Mouse (Mus musculus) CH12.LX (cell line): ENCODE results near the gene Zfp638. TPM values are rescaled to one million over a fixed set of nuclear protein-coding genes. Genes with fewer than 3 reads are reported as not detected.
A peak's percentile ranks its signal among the peaks of the same experiment; 100 is the strongest.

Experiments used
- DNase-seq: peaks from one replicate; pipeline ENCODE4 v3.0.0-alpha.2; 2013; ENCODE audit errors: extremely low read depth
- H3K27ac ChIP-seq: 2 replicates; pipeline ENCODE4 v1.5.1; 2012; ENCODE audit warnings: low read depth, mild to moderate bottlenecking, control low read depth, moderate library complexity; ENCODE audit not compliant: insufficient read depth
- H3K27me3 ChIP-seq: replicated peaks from 2 replicates; pipeline ENCODE3; 2012; ENCODE audit warnings: inconsistent platforms
- H3K36me3 ChIP-seq, 2 experiments: replicated peaks in 1 of 2; 2 replicates each; pipeline versions ENCODE3 to v1.6.1; 2012; ENCODE audit warnings: inconsistent platforms in 1 of 2, low read length in 1 of 2, mild to moderate bottlenecking in 1 of 2, mixed read lengths in 1 of 2, moderate library complexity in 1 of 2; ENCODE audit not compliant: control insufficient read depth in 1 of 2, insufficient read depth in 1 of 2
- H3K4me1 ChIP-seq, 2 experiments: 2 replicates each; pipeline ENCODE4 v1.6.1; 2012; ENCODE audit warnings: inconsistent platforms in 1 of 2, moderate library complexity in 1 of 2; ENCODE audit not compliant: insufficient read depth in 2 of 2, control insufficient read depth in 1 of 2
- H3K4me2 ChIP-seq: 2 replicates; pipeline ENCODE4 v1.6.1; 2012; ENCODE audit warnings: low read depth, mild to moderate bottlenecking, control low read depth; ENCODE audit not compliant: poor library complexity, insufficient read depth, severe bottlenecking
- H3K4me3 ChIP-seq, 3 experiments: fragments of 150-350 bp in 1 of 3; sonication (generic) in 1 of 3; replicated peaks in 1 of 3; 2 replicates each; pipeline versions ENCODE3 to v1.5.1; 2011 to 2012; ENCODE audit warnings: low read depth in 2 of 3, low read length in 2 of 3, mild to moderate bottlenecking in 2 of 3, moderate library complexity in 2 of 3, control low read depth in 1 of 3, improper control_type of control experiment in 1 of 3, inconsistent platforms in 1 of 3, mixed read lengths in 1 of 3; ENCODE audit not compliant: poor library complexity in 1 of 3
- H3K79me2 ChIP-seq: replicated peaks from 2 replicates; pipeline ENCODE4 v1.6.1; 2012; ENCODE audit warnings: mild to moderate bottlenecking, moderate library complexity; ENCODE audit not compliant: control insufficient read depth, poor library complexity, insufficient read depth, severe bottlenecking; ENCODE audit errors: extremely low read depth
- H3K9ac ChIP-seq: 2 replicates; pipeline ENCODE4 v1.6.1; 2012; ENCODE audit warnings: low read depth, mild to moderate bottlenecking, control low read depth, moderate library complexity; ENCODE audit not compliant: insufficient read depth
- H3K9me3 ChIP-seq: replicated peaks from 2 replicates; pipeline ENCODE3; 2012; ENCODE audit warnings: low read length, inconsistent platforms, mixed read lengths
- BHLHE40 ChIP-seq: IDR thresholded peaks from 2 replicates; pipeline ENCODE4 v1.6.1; 2011; ENCODE audit warnings: mild to moderate bottlenecking, low read depth, low read length, improper control_type of control experiment
- CHD1 ChIP-seq: IDR thresholded peaks from 2 replicates; pipeline ENCODE4 v1.6.1; 2012; ENCODE audit warnings: low read depth, low read length, improper control_type of control experiment, inconsistent platforms
- CHD2 ChIP-seq: IDR thresholded peaks from 2 replicates; pipeline ENCODE4 v1.6.1; 2011; ENCODE audit warnings: low read length, improper control_type of control experiment
- CTCF ChIP-seq, 2 experiments: IDR thresholded peaks in 1 of 2; conservative IDR thresholded peaks in 1 of 2; 2 replicates each; pipeline ENCODE4 v1.5.1; 2011 to 2012; ENCODE audit warnings: low read depth in 2 of 2, low read length in 2 of 2, improper control_type of control experiment in 1 of 2, inconsistent platforms in 1 of 2, mild to moderate bottlenecking in 1 of 2, moderate library complexity in 1 of 2
- E2F4 ChIP-seq: IDR thresholded peaks from 2 replicates; pipeline ENCODE4 v1.6.1; 2011; ENCODE audit warnings: low read depth, low read length, improper control_type of control experiment; ENCODE audit not compliant: insufficient replicate concordance
- HCFC1 ChIP-seq: IDR thresholded peaks from 2 replicates; pipeline ENCODE4 v1.6.1; 2012; ENCODE audit warnings: low read depth, mild to moderate bottlenecking, inconsistent platforms, low read length, improper control_type of control experiment
- JUN ChIP-seq: IDR thresholded peaks from 2 replicates; pipeline ENCODE4 v1.6.1; 2011; ENCODE audit warnings: low read depth, mild to moderate bottlenecking, low read length, improper control_type of control experiment, moderate library complexity; ENCODE audit not compliant: insufficient read depth
- KAT2A ChIP-seq: IDR thresholded peaks from 2 replicates; pipeline ENCODE4 v1.6.1; 2012; ENCODE audit warnings: low read length, improper control_type of control experiment, inconsistent platforms; ENCODE audit not compliant: insufficient replicate concordance
- MXI1 ChIP-seq: IDR thresholded peaks from 2 replicates; pipeline ENCODE4 v1.6.1; 2011; ENCODE audit warnings: mild to moderate bottlenecking, low read depth, low read length, improper control_type of control experiment
- MYC ChIP-seq: IDR thresholded peaks from 2 replicates; pipeline ENCODE4 v1.6.1; 2011; ENCODE audit warnings: low read depth, mild to moderate bottlenecking, improper control_type of control experiment, low read length
- NELFE ChIP-seq: IDR thresholded peaks from 2 replicates; pipeline ENCODE4 v1.6.1; 2011; ENCODE audit warnings: low read depth, low read length, improper control_type of control experiment
- NRF1 ChIP-seq: IDR thresholded peaks from 2 replicates; pipeline ENCODE4 v1.6.1; 2014; ENCODE audit warnings: low read depth, mild to moderate bottlenecking, inconsistent platforms, low read length, improper control_type of control experiment, moderate library complexity
- POLR2AphosphoS2 ChIP-seq: IDR thresholded peaks from 2 replicates; pipeline ENCODE4 v1.6.1; 2011; ENCODE audit warnings: low read depth, low read length, improper control_type of control experiment
- RAD21 ChIP-seq: IDR thresholded peaks from 2 replicates; pipeline ENCODE4 v1.6.1; 2011; ENCODE audit warnings: low read depth, mild to moderate bottlenecking, low read length, improper control_type of control experiment, moderate library complexity
- RCOR1 ChIP-seq: conservative IDR thresholded peaks from 2 replicates; pipeline ENCODE4 v1.6.1; 2012; ENCODE audit warnings: low read depth, mild to moderate bottlenecking, inconsistent platforms, low read length, improper control_type of control experiment
- SIN3A ChIP-seq: IDR thresholded peaks from 2 replicates; pipeline ENCODE4 v1.6.1; 2012; ENCODE audit warnings: low read length, improper control_type of control experiment, inconsistent platforms
- SMC3 ChIP-seq: IDR thresholded peaks from 2 replicates; pipeline ENCODE4 v1.6.1; 2011; ENCODE audit warnings: low read depth, low read length, improper control_type of control experiment
- ZC3H11A ChIP-seq: IDR thresholded peaks from 2 replicates; pipeline ENCODE4 v1.6.1; 2012; ENCODE audit warnings: low read depth, mild to moderate bottlenecking, inconsistent platforms, low read length, improper control_type of control experiment
- ZKSCAN1 ChIP-seq: IDR thresholded peaks from 2 replicates; pipeline ENCODE4 v1.6.1; 2012; ENCODE audit warnings: low read depth, inconsistent platforms, low read length, improper control_type of control experiment, borderline replicate concordance
- dilution Hi-C: fragments of 300-500 bp; cut with MboI; formaldehyde crosslinking; loops from 2 replicates; pipeline ENCODE4 v1.14.3; 2020; ENCODE audit warnings: low sequenced_read_pairs; ENCODE audit not compliant: extremely low pct_unique_long_range_greater_than_20kb, extremely low pct_ligation_motif_present
- in situ Hi-C: fragments of 300-500 bp; cut with MboI; formaldehyde crosslinking; loops from 3 replicates; pipeline ENCODE4 v1.14.3; 2019; ENCODE audit warnings: low sequenced_read_pairs, low pct_ligation_motif_present, low pct_unique_long_range_greater_than_20kb, mixed read lengths
- polyA plus RNA-seq: library from polyadenylated mRNA; unstranded; fragments of >175 nt; gene quantifications from 2 replicates; pipeline ENCODE4 v1.2.1, GENCODE M21; 2012; ENCODE audit warnings: low read depth; ENCODE audit not compliant: insufficient read length
- total RNA-seq, 2 experiments: library from RNA; depleted of rRNA; stranded (reverse); fragments of 300-350 nt in 1 of 2; fragments of >200 nt in 1 of 2; gene quantifications; 2 replicates each; pipeline ENCODE4 v1.2.3; 2012 to 2014

Gene Zfp638
- total and polyA plus RNA-seq, 3 experiments, result 42.1 to 57.3 (median 48.0) TPM

GRCm38 (mm10) chr6:83866423-83866822, 486 bp upstream of the Zfp638 start:
- H3K79me2 ChIP-seq, result no peaks in the 10 kb centered on the region
- peaks cover 4% of the 10 kb centered on the region for H3K9me3 ChIP-seq
- TF ChIP-seq ZKSCAN1, result no peak
- no peak for TF ChIP-seq SMC3
- no peak for TF ChIP-seq JUN
- no peak for TF ChIP-seq NELFE
- TF ChIP-seq RCOR1, result no peak
- TF ChIP-seq E2F4, result no peak
- no peak for TF ChIP-seq HCFC1
- no peak for TF ChIP-seq CTCF (conservative IDR thresholded peaks at IDR 0.05 in 1 of 2, IDR thresholded peaks at IDR 0.05 in 1 of 2; ENCODE audit: low read depth in 2 of 2, low read length in 2 of 2)
- dilution Hi-C loops (no loop called here), in situ Hi-C loops (no loop called here)
- no peak overlapping the region for H3K4me2 ChIP-seq
- DNase-seq, result no peak
- H3K9ac ChIP-seq, result no peak overlapping the region
- H3K4me1 ChIP-seq, result peaks cover 5 to 14% of the 10 kb centered on the region in 2 experiments; a peak in 3 of 4 replicates
- H3K27me3 ChIP-seq, result peaks cover 16% of the 10 kb centered on the region
- no peaks in the 10 kb centered on the region for H3K36me3 ChIP-seq
- no peak overlapping the region for H3K27ac ChIP-seq
- no peak overlapping the region for H3K4me3 ChIP-seq

- Histone ChIP-seq H3K4me2 (peak overlapping the region; percentile 99), H3K9ac (peak overlapping the region; percentile 61; the same call in 1 of the 2 replicates), H3K36me3 (no peaks in the 10 kb centered on the region), H3K4me1 (peaks cover 5 to 14% of the 10 kb centered on the region in 2 experiments; a peak in 3 of 4 replicates), H3K79me2 (no peaks in the 10 kb centered on the region), H3K9me3 (peaks cover 4% of the 10 kb centered on the region), H3K27me3 (peaks cover 20% of the 10 kb centered on the region), H3K4me3 (peak overlapping the region; percentile 32 to 74 (median 57)), H3K27ac (no peak overlapping the region)
- DNase-seq, result no peak
- in situ Hi-C loops (no loop called here), dilution Hi-C loops (no loop called here)
- TF ChIP-seq POLR2AphosphoS2 (no peak), SIN3A (peak; percentile 38; the same call in 1 of the 2 replicates), RCOR1 (no peak), BHLHE40 (no peak), ZC3H11A (no peak), E2F4 (no peak), MXI1 (no peak; the same call in 1 of the 2 replicates), HCFC1 (no peak), CHD1 (no peak), MYC (no peak), RAD21 (no peak), NRF1 (no peak), KAT2A (no peak), CHD2 (0 out of 2 replicates have a peak, but pooled peaks have one; percentile 12)
Observed at GRCm38 (mm10) chr6:83867598-83868585, 983 bp downstream of the Zfp638 start.
